Mouse (Mus musculus) central nervous system, embryonic 11.5 days (tissue): ENCODE measurements around the gene Gng13. TPM values are rescaled to one million over a fixed set of nuclear protein-coding genes. Genes with fewer than 3 reads are reported as not detected.

Source experiments
- polyA plus RNA-seq: library from polyadenylated mRNA; depleted of rRNA; stranded (reverse); fragments of >200 nt; gene quantifications from 2 replicates; pipeline ENCODE4 v1.2.3, GENCODE M21; 2012; rRNA removed

Gene Gng13
- polyA plus RNA-seq, result 0.26 and 0.48 TPM in 2 replicates

DNA sequence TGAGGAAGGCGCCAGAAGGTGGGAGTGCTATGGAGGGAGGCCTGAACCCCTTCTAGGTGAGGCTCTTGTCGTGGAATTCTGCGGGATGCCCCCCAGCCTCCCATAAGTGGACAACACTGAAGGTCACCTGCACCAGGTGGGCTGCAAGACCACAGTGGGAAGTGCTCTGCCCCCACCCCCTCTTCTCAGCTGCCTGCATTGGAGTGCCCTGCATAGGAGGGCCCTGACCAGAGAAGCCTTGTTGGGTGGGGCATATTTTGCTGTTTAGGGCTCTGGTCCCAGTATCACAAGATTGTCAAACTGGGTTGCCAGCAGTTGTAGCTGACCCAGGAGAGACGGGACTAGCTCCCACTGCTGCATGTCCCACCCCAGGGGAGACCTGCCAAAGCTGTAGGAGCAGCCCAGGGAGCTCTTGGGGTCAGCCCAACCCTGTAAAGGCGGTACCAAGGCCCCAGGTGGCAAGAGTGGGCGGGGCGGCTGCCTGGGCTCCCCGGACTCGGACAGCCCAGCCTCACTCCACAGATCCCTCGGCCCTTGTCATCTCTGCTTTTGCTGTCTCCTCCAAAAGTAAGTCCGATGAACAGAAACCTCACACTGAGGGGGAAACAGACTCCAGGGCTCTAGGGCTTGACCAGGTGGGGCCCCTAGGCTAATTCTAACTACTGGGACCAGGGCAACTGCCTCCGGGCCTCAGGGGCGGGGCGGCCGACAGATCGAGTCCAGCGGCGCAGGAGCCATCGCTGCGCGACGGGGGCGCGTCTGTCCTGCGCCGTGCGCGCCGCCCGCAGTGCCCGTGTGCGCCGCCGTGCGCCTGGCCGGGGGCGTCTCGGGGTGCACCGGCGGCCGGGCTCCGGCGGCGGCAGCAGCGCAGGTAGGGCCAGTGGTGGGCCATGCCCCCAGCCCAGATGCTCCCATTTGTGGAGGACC is at the start of gene Gng13:
TSS of gene Gng13 (plus strand) at position 461 of the 927 bp plus-strand sequence.

DNA sequence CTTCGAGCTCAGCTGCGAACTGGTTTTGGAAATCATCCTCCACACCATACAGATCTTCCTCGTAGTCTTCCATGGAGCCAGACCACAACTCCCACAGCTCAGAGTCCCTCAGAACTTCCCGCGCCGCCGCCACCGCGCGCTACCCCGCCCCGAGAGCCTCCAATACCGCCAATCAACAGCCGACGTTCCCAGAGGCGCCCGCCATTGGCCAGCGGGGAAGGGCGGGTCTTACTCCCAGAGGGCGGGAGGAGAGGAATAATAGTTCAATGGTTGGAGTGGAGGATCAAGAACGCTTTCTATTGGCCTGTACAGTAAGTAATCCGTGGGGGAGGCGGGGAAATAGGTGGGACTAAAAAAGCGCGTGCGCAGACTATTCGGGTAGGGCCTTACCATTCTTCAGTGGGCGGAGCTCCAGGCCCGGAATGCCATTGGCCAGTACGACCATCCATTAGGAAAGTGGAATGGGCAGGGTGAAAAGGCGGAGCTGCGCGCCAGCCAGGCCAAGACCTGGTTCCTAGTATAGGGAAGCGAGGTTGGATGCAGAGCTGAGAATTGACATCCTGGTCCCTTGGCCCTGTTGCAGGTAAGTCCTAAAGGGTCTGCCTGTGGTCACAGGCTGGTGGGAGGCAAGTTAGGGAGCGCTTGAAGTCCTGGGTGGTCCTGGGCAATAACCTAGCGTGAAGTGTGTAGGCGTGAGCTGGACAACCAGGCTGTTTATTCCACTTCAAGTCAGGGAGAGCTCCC is 10.5 kb downstream of the Gng13 start, which contains the start of the genes Chtf18 and Rpusd1:
TSS of gene Chtf18 (minus strand) at position 155 of the 744 bp plus-strand sequence.
TSS of gene Rpusd1 (plus strand) at position 406 of the 744 bp plus-strand sequence.

DNA sequence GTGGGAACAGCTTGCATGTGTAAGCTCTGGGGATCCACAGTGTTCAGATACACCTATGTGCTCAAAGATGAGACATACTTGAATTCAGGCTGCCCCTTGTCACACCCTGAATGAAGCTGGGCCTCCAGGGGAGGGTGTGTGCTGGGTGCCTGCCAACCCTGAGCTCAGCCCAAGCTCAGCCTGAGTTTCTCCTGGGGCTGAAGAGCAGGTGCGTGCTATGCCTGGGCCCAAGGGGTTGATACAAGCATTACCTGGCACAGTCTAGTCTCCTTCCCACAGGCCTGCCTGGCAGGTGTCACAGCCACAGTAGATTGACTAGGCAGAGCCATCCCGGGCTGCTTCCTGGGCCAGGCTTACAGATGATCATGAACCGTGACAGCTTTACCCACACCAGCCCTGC is 18.8 kb downstream of the Gng13 start, which contains the start of gene Mslnl:
TSS of gene Mslnl (plus strand) at position 298 of the 400 bp plus-strand sequence.

DNA sequence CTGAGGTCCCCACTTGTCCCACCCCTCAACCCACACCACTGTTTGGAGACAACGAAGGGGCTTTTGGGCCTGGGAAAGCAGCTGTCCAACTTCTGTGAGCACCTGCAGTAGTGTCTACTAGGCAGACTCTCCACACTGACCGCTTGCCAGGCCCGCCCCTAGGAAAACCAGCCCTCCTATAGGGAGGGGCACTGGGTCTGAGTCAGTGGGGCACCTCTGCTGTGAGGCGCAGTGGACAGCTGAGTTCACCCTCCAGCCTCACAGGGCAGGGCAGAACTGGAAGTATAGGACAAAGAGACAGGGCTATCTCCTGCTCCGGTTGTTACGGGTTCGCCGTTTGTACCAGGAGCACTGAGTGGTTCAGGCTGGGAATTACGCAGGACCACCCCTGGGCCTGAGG is 37.3 kb downstream of the Gng13 start, which contains the start of gene Msln:
TSS of gene Msln (minus strand) at position 138 of the 400 bp plus-strand sequence.

Other genes with a start within 250 kb of the Gng13 start
- 0.06 and 0.07 TPM in 2 replicates for gene Sstr5, start 219.9 kb upstream of the Gng13 start, polyA plus RNA-seq
- 3.1 and 6.9 TPM in 2 replicates for gene Sox8, start 146.5 kb upstream of the Gng13 start, polyA plus RNA-seq
- 8.9 and 14.4 TPM in 2 replicates for gene Lmf1, start 138.1 kb upstream of the Gng13 start, polyA plus RNA-seq
- 32.4 and 35.5 TPM in 2 replicates for gene Chtf18, start 10.2 kb downstream of the Gng13 start, polyA plus RNA-seq
- gene Rpusd1, start 10.5 kb downstream of the Gng13 start, polyA plus RNA-seq, result 18.4 and 32.8 TPM in 2 replicates
- gene Mslnl, start 18.9 kb downstream of the Gng13 start, polyA plus RNA-seq, result 0.02 and 0.05 TPM in 2 replicates
- gene Msln, start 37.2 kb downstream of the Gng13 start, polyA plus RNA-seq, result 0.12 and 0.66 TPM in 2 replicates
- gene Narfl, start 56.6 kb downstream of the Gng13 start, polyA plus RNA-seq, result 16.3 and 21.2 TPM in 2 replicates
- gene Haghl, start 68.5 kb downstream of the Gng13 start, polyA plus RNA-seq, result 111 and 132 TPM in 2 replicates
- gene Ccdc78, start 69.4 kb downstream of the Gng13 start, polyA plus RNA-seq, result 0.09 and 0.10 TPM in 2 replicates
- gene Fam173a, start 75.7 kb downstream of the Gng13 start, polyA plus RNA-seq, result 88.5 and 121 TPM in 2 replicates
- 0.35 TPM in 1 of 2 replicates, not detected in the other for gene AC134908.4, start 78.5 kb downstream of the Gng13 start, polyA plus RNA-seq
- gene Metrn, start 80.0 kb downstream of the Gng13 start, polyA plus RNA-seq, result 185 and 306 TPM in 2 replicates
- gene Fbxl16, start 91.9 kb downstream of the Gng13 start, polyA plus RNA-seq, result 22.0 and 23.9 TPM in 2 replicates
- gene Wdr24, start 106.5 kb downstream of the Gng13 start, polyA plus RNA-seq, result 31.7 and 41.2 TPM in 2 replicates
- gene Jmjd8, start 111.7 kb downstream of the Gng13 start, polyA plus RNA-seq, result 40.7 and 69.5 TPM in 2 replicates
- gene Stub1, start 116.2 kb downstream of the Gng13 start, polyA plus RNA-seq, result 262 and 275 TPM in 2 replicates
- 10.0 and 12.2 TPM in 2 replicates for gene Rhbdl1, start 120.1 kb downstream of the Gng13 start, polyA plus RNA-seq
- 4.6 and 8.4 TPM in 2 replicates for gene Gm20683, start 124.6 kb downstream of the Gng13 start, polyA plus RNA-seq
- gene Rhot2, start 127.7 kb downstream of the Gng13 start, polyA plus RNA-seq, result 83.1 and 93.9 TPM in 2 replicates
- gene Wdr90, start 144.3 kb downstream of the Gng13 start, polyA plus RNA-seq, result 66.2 and 66.6 TPM in 2 replicates
- gene Mcrip2, start 151.6 kb downstream of the Gng13 start, polyA plus RNA-seq, result 7.2 and 8.3 TPM in 2 replicates
- 62.4 and 68.5 TPM in 2 replicates for gene Mettl26, start 157.9 kb downstream of the Gng13 start, polyA plus RNA-seq
- 1.1 and 1.2 TPM in 2 replicates for gene Wfikkn1, start 163.7 kb downstream of the Gng13 start, polyA plus RNA-seq
- 37.2 and 44.0 TPM in 2 replicates for gene Rab40c, start 202.6 kb downstream of the Gng13 start, polyA plus RNA-seq
- 78.0 and 105 TPM in 2 replicates for gene Pigq, start 227.8 kb downstream of the Gng13 start, polyA plus RNA-seq
- 0.52 and 0.92 TPM in 2 replicates for gene Nhlrc4, start 227.8 kb downstream of the Gng13 start, polyA plus RNA-seq
- gene A930017K11Rik, start 235.4 kb downstream of the Gng13 start, polyA plus RNA-seq, result 0.10 TPM in 2 replicates